In the genomic region with DNA sequence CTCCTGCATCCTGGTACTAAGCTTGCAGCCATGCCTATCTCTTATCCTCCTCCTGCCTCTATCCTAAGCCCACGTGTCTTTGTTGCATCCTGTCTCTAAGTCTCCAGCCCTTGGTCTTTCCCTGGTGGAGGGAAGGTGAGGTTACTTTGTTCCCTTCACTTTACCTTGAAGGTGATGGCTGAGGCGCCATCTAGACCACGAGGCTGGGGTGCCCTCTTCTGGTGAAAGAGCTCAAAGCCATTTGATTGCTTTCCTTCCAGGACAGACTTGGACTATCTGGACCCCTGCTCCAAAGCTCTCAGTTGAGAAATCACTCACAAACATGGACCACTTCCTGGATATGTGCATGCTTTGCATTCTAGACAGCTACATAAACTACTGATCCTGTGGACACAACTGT, we compare ENCODE assay signal across 8 mouse cellular contexts. TPM values are rescaled to one million over a fixed set of nuclear protein-coding genes. Genes with fewer than 3 reads are reported as not detected.
DNase-seq lines count a peak whose midpoint lies in the region; ATAC-seq and TF ChIP-seq lines count a peak whose summit lies in the region.

No protein-coding gene starts in this region.

- TF ChIP-seq EP300 in MEL (IDR thresholded peaks at IDR 0.05; ENCODE audit: low read depth in 1 of 2, low read length in 2 of 2), result no peak

- intact Hi-C loops in heart, postnatal 36 days (cut with DNase I), result loop anchor here (1.0 to 2.0 kb wide), 3 partner anchors 35 to 186 kb away; partner anchors contain the start of gene Rbpms2

- no peak overlapping the region for H3K4me3 ChIP-seq in MEL (ENCODE audit: control insufficient read depth in 1 of 2, insufficient read depth in 1 of 2, low read depth in 2 of 2, low read length in 2 of 2)
- no peak overlapping the region for H3K4me3 ChIP-seq in limb, embryonic 11.5 days (ENCODE audit: low read depth, low read length)

- peak; percentile 64 for DNase-seq in layer of hippocampus, adult 11-12 months (ENCODE audit: low spot score)
- no peak for DNase-seq in layer of hippocampus, adult 9-10 months (ENCODE audit: low spot score)
- DNase-seq in MEL (ENCODE audit: low read depth, low spot score), result peak; percentile 35
- DNase-seq in cerebellum, postnatal 4 days (ENCODE audit: low spot score in 2 of 2), result peak; percentile 35 to 67
- DNase-seq in heart, postnatal 36 days, result peak; percentile 72 to 74
- DNase-seq in limb, embryonic 11.5 days (ENCODE audit: low spot score), result peak; percentile 82
- DNase-seq in ovary, postnatal 36 days (ENCODE audit: low spot score), result peak; percentile 64
- peak; percentile 71 for DNase-seq in urinary bladder, postnatal 36 days (ENCODE audit: low spot score in 2 of 2)

- H3K27ac ChIP-seq in MEL (ENCODE audit: control insufficient read depth, low read depth, low read length), result no peak overlapping the region
- no peak overlapping the region for H3K27ac ChIP-seq in limb, embryonic 11.5 days (replicated peaks; ENCODE audit: low read depth, low read length)

- H3K4me1 ChIP-seq in MEL (ENCODE audit: control insufficient read depth in 1 of 2, insufficient read depth in 2 of 2, low read length in 2 of 2), result no peaks in the 10 kb centered on the region
- no peaks in the 10 kb centered on the region for H3K4me1 ChIP-seq in limb, embryonic 11.5 days (ENCODE audit: control insufficient read depth, insufficient read depth, low read length)

- WGBS in limb, embryonic 11.5 days, result 2% methylated on average over 3 of the region's 3 CpGs

- no peak for TF ChIP-seq POLR2A in MEL (IDR thresholded peaks at IDR 0.05; ENCODE audit: control insufficient read depth in 1 of 2, insufficient read depth in 1 of 2, low read depth in 1 of 2, low read length in 2 of 2, poor library complexity in 1 of 2)

- TF ChIP-seq CTCF in MEL (IDR thresholded peaks at IDR 0.05 in 2 of 3, conservative IDR thresholded peaks at IDR 0.05 in 1 of 3; ENCODE audit: control insufficient read depth in 1 of 3, insufficient read depth in 1 of 3, low read depth in 2 of 3, low read length in 3 of 3, poor library complexity in 1 of 3, severe bottlenecking in 1 of 3), result peak; percentile 41 to 64 (median 63); a peak in 5 of 6 replicates

- no peak overlapping the region for H3K4me2 ChIP-seq in limb, embryonic 11.5 days (ENCODE audit: low read depth, severe bottlenecking)

- 0 out of 2 replicates have a peak, but pooled peaks have one; percentile 26 for ATAC-seq in limb, embryonic 11.5 days (ENCODE audit: insufficient number of reproducible peaks, low FRiP score, low TSS enrichment, low read depth)

- H3K9ac ChIP-seq in MEL (ENCODE audit: control insufficient read depth, low read depth, low read length, poor library complexity, severe bottlenecking), result no peak overlapping the region
- no peak overlapping the region for H3K9ac ChIP-seq in limb, embryonic 11.5 days (ENCODE audit: low read length)

- H3K9me3 ChIP-seq in MEL (replicated peaks; ENCODE audit: insufficient read depth, low read length), result no peaks in the 10 kb centered on the region
- no peaks in the 10 kb centered on the region for H3K9me3 ChIP-seq in limb, embryonic 11.5 days (ENCODE audit: control insufficient read depth, low read length)

- H3K36me3 ChIP-seq in MEL (ENCODE audit: control insufficient read depth in 1 of 2, insufficient read depth in 2 of 2, low read length in 2 of 2), result no peaks in the 10 kb centered on the region
- no peaks in the 10 kb centered on the region for H3K36me3 ChIP-seq in limb, embryonic 11.5 days (ENCODE audit: control insufficient read depth, insufficient read depth, low read length)

- no peaks in the 10 kb centered on the region; a peak in 1 of 4 replicates for H3K27me3 ChIP-seq in MEL (ENCODE audit: control insufficient read depth in 1 of 2, insufficient read depth in 2 of 2, low read length in 2 of 2)
- H3K27me3 ChIP-seq in limb, embryonic 11.5 days (ENCODE audit: control insufficient read depth, insufficient read depth, low read length), result no peaks in the 10 kb centered on the region

- no peaks in the 10 kb centered on the region for H3K79me2 ChIP-seq in MEL (ENCODE audit: control insufficient read depth, insufficient read depth, low read length, poor library complexity)

- peak; percentile 52 for TF ChIP-seq RAD21 in MEL (IDR thresholded peaks at IDR 0.05; ENCODE audit: low read depth, low read length)

TF ChIP-seq in MEL, 35 proteins besides CTCF, POLR2A, EP300 and RAD21:
- TF ChIP-seq GATA1 (IDR thresholded peaks at IDR 0.05; ENCODE audit: low read depth, low read length), result no peak
- TF ChIP-seq MYB (IDR thresholded peaks at IDR 0.05; ENCODE audit: low read depth, low read length), result no peak
- no peak for TF ChIP-seq USF2 (IDR thresholded peaks at IDR 0.05; ENCODE audit: borderline replicate concordance in 1 of 2, insufficient read depth in 1 of 2, low read depth in 1 of 2, low read length in 2 of 2)
- no peak for TF ChIP-seq HCFC1 (IDR thresholded peaks at IDR 0.05; ENCODE audit: low read depth, low read length)
- TF ChIP-seq USF1 (IDR thresholded peaks at IDR 0.05; ENCODE audit: low read depth, low read length), result no peak
- no peak for TF ChIP-seq MAFK (IDR thresholded peaks at IDR 0.05; ENCODE audit: borderline replicate concordance, low read depth, low read length)
- no peak for TF ChIP-seq GABPA (IDR thresholded peaks at IDR 0.05; ENCODE audit: low read depth, low read length)
- no peak for TF ChIP-seq RCOR1 (IDR thresholded peaks at IDR 0.05; ENCODE audit: low read depth, low read length)
- no peak for TF ChIP-seq MYC (IDR thresholded peaks at IDR 0.05; ENCODE audit: low read depth, low read length)
- peak; percentile 50; the same call in 1 of the 2 replicates for TF ChIP-seq ZC3H11A (IDR thresholded peaks at IDR 0.05; ENCODE audit: low read depth, low read length)
- TF ChIP-seq TBP (IDR thresholded peaks at IDR 0.05; ENCODE audit: low read depth, low read length), result no peak
- no peak for TF ChIP-seq MEF2A (IDR thresholded peaks at IDR 0.05; ENCODE audit: extremely low read depth, insufficient replicate concordance, low read depth, low read length, poor library complexity, severe bottlenecking)
- no peak for TF ChIP-seq UBTF (IDR thresholded peaks at IDR 0.05; ENCODE audit: borderline replicate concordance, insufficient read depth, low read depth, low read length)
- TF ChIP-seq MAX (IDR thresholded peaks at IDR 0.05; ENCODE audit: low read length), result no peak
- peak; percentile 70 for TF ChIP-seq SMC3 (IDR thresholded peaks at IDR 0.05; ENCODE audit: low read depth, low read length)

RNA-seq across cellular contexts. Expression of gene Oaz2, which starts 3.6 kb away (rescaled TPM):
- 16.4 and 18.1 TPM in 2 replicates for total RNA-seq in MEL (2012; rRNA removed)
- 10 to 100 TPM in 1 of 2 experiments, not detected in 1; 34.6 TPM for polyA plus RNA-seq in MEL (2012; ENCODE audit: insufficient read depth in 1 of 2, insufficient read length in 2 of 2, low read depth in 1 of 2, low replicate concordance in 2 of 2, missing spikeins in 1 of 2)
- 100 to 1,000 TPM; 225 to 237 TPM for total RNA-seq in heart, postnatal 36 days (2021)
- 254 and 261 TPM in 2 replicates for polyA plus RNA-seq in limb, embryonic 11.5 days (2014; fragmentation: Nextera tagmentation; extraction: Ambion mirVana)

RNA-seq across cellular contexts. Expression of gene Rbpms2, which starts 34.7 kb away (rescaled TPM):
- total RNA-seq in MEL (2012; rRNA removed), result not detected in 2 replicates
- polyA plus RNA-seq in MEL (2012; ENCODE audit: insufficient read depth in 1 of 2, insufficient read length in 2 of 2, low read depth in 1 of 2, low replicate concordance in 2 of 2, missing spikeins in 1 of 2), result under 1 TPM in 1 of 2 experiments, not detected in 1; 0.22 TPM
- total RNA-seq in heart, postnatal 36 days (2021), result 10 to 100 TPM; 35.7 to 37.9 TPM
- 29.7 and 31.5 TPM in 2 replicates for polyA plus RNA-seq in limb, embryonic 11.5 days (2014; fragmentation: Nextera tagmentation; extraction: Ambion mirVana)

Comparison
In these comparisons a context has a peak if more than half of its experiments do, and no peak if none do; other contexts are left out.
1. RNA of gene Oaz2, which starts 3.6 kb away (total RNA-seq): 225 to 237 TPM in heart, postnatal 36 days; 16.4 to 18.1 TPM in MEL; every median in the first group is over 10 times any median in the second.
2. RNA of gene Rbpms2, which starts 34.7 kb away (total RNA-seq): 35.7 to 37.9 TPM in heart, postnatal 36 days; not detected in MEL; every median in the first group is over 10 times any median in the second.